Mouse (Mus musculus) neural tube, embryonic 15.5 days (tissue): ENCODE data around the gene Nfia. TPM values are rescaled to one million over a fixed set of nuclear protein-coding genes. Genes with fewer than 3 reads are reported as not detected.
A peak's percentile ranks its signal among the peaks of the same experiment; 100 is the strongest.

Experiments
- ATAC-seq: fragments of 200-750 bp; cut with Nextera tagmentation; 2 replicates; pipeline ENCODE4 v1.8.0; 2017; ENCODE audit warnings: mild to moderate bottlenecking, moderate TSS enrichment, moderate library complexity; ENCODE audit not compliant: low FRiP score
- H3K27ac ChIP-seq: fragments of 300-500 bp; sonication (generic); replicated peaks from 2 replicates; pipeline ENCODE4 v1.5.1; 2015; ENCODE audit warnings: mild to moderate bottlenecking, inconsistent platforms
- H3K27me3 ChIP-seq: fragments of 300-500 bp; sonication (generic); replicated peaks from 2 replicates; pipeline ENCODE4 v1.6.1; 2015; ENCODE audit warnings: inconsistent platforms
- H3K36me3 ChIP-seq: fragments of 300-500 bp; sonication (generic); 2 replicates; pipeline ENCODE4 v1.6.1; 2015; ENCODE audit warnings: inconsistent platforms
- H3K4me1 ChIP-seq: fragments of 300-500 bp; sonication (generic); 2 replicates; pipeline ENCODE4 v1.6.1; 2015; ENCODE audit warnings: inconsistent platforms
- H3K4me2 ChIP-seq: fragments of 300-500 bp; sonication (generic); 2 replicates; pipeline ENCODE4 v1.6.1; 2015; ENCODE audit warnings: inconsistent platforms, mild to moderate bottlenecking, moderate library complexity
- H3K4me3 ChIP-seq: fragments of 300-500 bp; sonication (generic); replicated peaks from 2 replicates; pipeline ENCODE4 v1.5.1; 2015; ENCODE audit warnings: mild to moderate bottlenecking, inconsistent platforms
- H3K9ac ChIP-seq: fragments of 300-500 bp; sonication (generic); replicated peaks from 2 replicates; pipeline ENCODE4 v1.6.1; 2015; ENCODE audit warnings: mild to moderate bottlenecking, inconsistent platforms
- H3K9me3 ChIP-seq: fragments of 300-500 bp; sonication (generic); replicated peaks from 2 replicates; pipeline ENCODE4 v1.6.1; 2016; ENCODE audit warnings: inconsistent platforms
- WGBS: fragments of 180-500 bp; shearing (Covaris S2); methylation state at CpG from one replicate; pipeline ENCODE4 v1.1.7; 2015; ENCODE audit warnings: mixed read lengths; 5-methylcytosine and 5-hydroxymethylcytosine counted together
- polyA plus RNA-seq: library from polyadenylated mRNA; unstranded; fragments of >200 nt; fragmentation: Nextera tagmentation; extraction: Ambion mirVana; gene quantifications from 2 replicates; pipeline ENCODE4 v1.2.1, GENCODE M21; 2015

Nfia gene
- polyA plus RNA-seq, 1 experiment from 2014 or later: 36.0 TPM

GRCm38 (mm10) chr4:97767516-97767915 lies 5.0 kb upstream of the Nfia start:
- H3K27ac ChIP-seq: no peak overlapping the region
- H3K4me3 ChIP-seq: no peak overlapping the region

GRCm38 (mm10) chr4:97769861-97770260 lies 2.7 kb upstream of the Nfia start:
- no CpG with 5 or more reads among the region's 1 CpGs for WGBS
- Histone ChIP-seq H3K9ac (no peak overlapping the region), H3K36me3 (no peaks in the 10 kb centered on the region)

More at GRCm38 (mm10) chr4:97767516-97767915, 5.0 kb upstream of the Nfia start:
- Histone ChIP-seq H3K9me3 (no peaks in the 10 kb centered on the region), H3K27me3 (no peaks in the 10 kb centered on the region), H3K9ac (no peak overlapping the region), H3K36me3 (no peaks in the 10 kb centered on the region), H3K4me1 (peaks cover 5% of the 10 kb centered on the region; the same call in 1 of the 2 replicates), H3K4me2 (no peak overlapping the region)
- 94% methylated on average over 5 of the region's 5 CpGs for WGBS
- ATAC-seq: no peak

GRCm38 (mm10) chr4:97771426-97771825 lies 1.1 kb upstream of the Nfia start:
- Histone ChIP-seq H3K27me3 (peaks cover 4% of the 10 kb centered on the region), H3K4me1 (peaks cover 29% of the 10 kb centered on the region), H3K27ac (peak overlapping the region; percentile 87), H3K36me3 (no peaks in the 10 kb centered on the region), H3K4me2 (peak overlapping the region; percentile 70), H3K9ac (peak overlapping the region; percentile 47), H3K4me3 (peak overlapping the region; percentile 53), H3K9me3 (no peaks in the 10 kb centered on the region)
- 13% methylated on average over 5 of the region's 5 CpGs for WGBS
- no peak; the same call in 1 of the 2 replicates for ATAC-seq

More at GRCm38 (mm10) chr4:97769861-97770260, 2.7 kb upstream of the Nfia start:
- no peaks in the 10 kb centered on the region for H3K9me3 ChIP-seq
- peaks cover 16% of the 10 kb centered on the region for H3K4me1 ChIP-seq
- no peak for ATAC-seq
- H3K4me2 ChIP-seq: no peak overlapping the region
- H3K27me3 ChIP-seq: peaks cover under 1% of the 10 kb centered on the region; the same call in 1 of the 2 replicates
- H3K4me3 ChIP-seq: no peak overlapping the region
- H3K27ac ChIP-seq: no peak overlapping the region

GRCm38 (mm10) chr4:97772084-97772484 lies 450 bp upstream of the Nfia start:
- peak; percentile 93 for ATAC-seq
- peaks cover 35% of the 10 kb centered on the region for H3K4me1 ChIP-seq
- peak overlapping the region; percentile 70 for H3K4me2 ChIP-seq
- peak overlapping the region; percentile 87 for H3K27ac ChIP-seq
- WGBS: under 1% methylated on average over 25 of the region's 25 CpGs
- peak overlapping the region; percentile 53 for H3K4me3 ChIP-seq
- peak overlapping the region; percentile 47 for H3K9ac ChIP-seq
- H3K9me3 ChIP-seq: no peaks in the 10 kb centered on the region
- H3K27me3 ChIP-seq: peaks cover 4% of the 10 kb centered on the region
- H3K36me3 ChIP-seq: no peaks in the 10 kb centered on the region

- Histone ChIP-seq H3K9me3 (no peaks in the 10 kb centered on the region), H3K9ac (peak overlapping the region; percentile 47), H3K36me3 (no peaks in the 10 kb centered on the region), H3K4me2 (peak overlapping the region; percentile 70), H3K27ac (peak overlapping the region; percentile 87), H3K27me3 (peaks cover 4% of the 10 kb centered on the region), H3K4me3 (peak overlapping the region; percentile 53), H3K4me1 (peaks cover 35% of the 10 kb centered on the region)
- WGBS: under 1% methylated on average over 14 of the region's 14 CpGs
- peak; percentile 70 for ATAC-seq
Observed at GRCm38 (mm10) chr4:97773110-97773593, 618 bp downstream of the Nfia start.

GRCm38 (mm10) chr4:97773791-97774190 lies 1.3 kb downstream of the Nfia start:
- WGBS: 42% methylated on average over 2 of the region's 2 CpGs

GRCm38 (mm10) chr4:97774446-97774950 lies 2.0 kb downstream of the Nfia start:
- H3K4me1 ChIP-seq: peaks cover 35% of the 10 kb centered on the region
- H3K9ac ChIP-seq: no peak overlapping the region
- no peaks in the 10 kb centered on the region for H3K36me3 ChIP-seq
- no peaks in the 10 kb centered on the region for H3K9me3 ChIP-seq
- H3K27ac ChIP-seq: peak overlapping the region; percentile 79
- H3K4me2 ChIP-seq: peak overlapping the region; percentile 65
- no peak for ATAC-seq
- WGBS: 23% methylated on average over 4 of the region's 4 CpGs
- peaks cover 4% of the 10 kb centered on the region for H3K27me3 ChIP-seq
- H3K4me3 ChIP-seq: peak overlapping the region; percentile 21

More at GRCm38 (mm10) chr4:97773791-97774190, 1.3 kb downstream of the Nfia start:
- Histone ChIP-seq H3K27me3 (peaks cover 4% of the 10 kb centered on the region), H3K36me3 (no peaks in the 10 kb centered on the region), H3K9ac (0 out of 2 replicates have a peak overlapping the region, but pooled peaks have one; percentile 11), H3K27ac (peak overlapping the region; percentile 68), H3K4me1 (peaks cover 35% of the 10 kb centered on the region), H3K4me3 (peak overlapping the region; percentile 53), H3K4me2 (peak overlapping the region; percentile 70), H3K9me3 (no peaks in the 10 kb centered on the region)
- ATAC-seq: no peak

GRCm38 (mm10) chr4:97775059-97775458 lies 2.5 kb downstream of the Nfia start:
- Histone ChIP-seq H3K36me3 (no peaks in the 10 kb centered on the region), H3K4me3 (peak overlapping the region; percentile 21), H3K9ac (no peak overlapping the region), H3K27me3 (peaks cover 4% of the 10 kb centered on the region), H3K4me2 (peak overlapping the region; percentile 65), H3K27ac (peak overlapping the region; percentile 79), H3K4me1 (peaks cover 37% of the 10 kb centered on the region), H3K9me3 (no peaks in the 10 kb centered on the region)
- under 1% methylated on average over 13 of the region's 13 CpGs for WGBS
- ATAC-seq: no peak

GRCm38 (mm10) chr4:97775494-97776265 lies 3.1 kb downstream of the Nfia start:
- no peak for ATAC-seq
- Histone ChIP-seq H3K9ac (0 out of 2 replicates have a peak overlapping the region, but pooled peaks have one; percentile 22), H3K4me1 (peaks cover 38% of the 10 kb centered on the region), H3K36me3 (no peaks in the 10 kb centered on the region), H3K4me2 (peak overlapping the region; percentile 65), H3K9me3 (no peaks in the 10 kb centered on the region), H3K27me3 (peaks cover 4% of the 10 kb centered on the region), H3K4me3 (peak overlapping the region; percentile 21), H3K27ac (peak overlapping the region; percentile 86)
- under 1% methylated on average over 20 of the region's 20 CpGs for WGBS

- peaks cover 4% of the 10 kb centered on the region for H3K27me3 ChIP-seq
- peak overlapping the region; percentile 75 for H3K9ac ChIP-seq
- ATAC-seq: no peak
- peaks cover 36% of the 10 kb centered on the region for H3K4me1 ChIP-seq
- H3K4me3 ChIP-seq: peak overlapping the region; percentile 78
- H3K4me2 ChIP-seq: peak overlapping the region; percentile 65
- H3K36me3 ChIP-seq: no peaks in the 10 kb centered on the region
- under 1% methylated on average over 10 of the region's 10 CpGs for WGBS
- no peaks in the 10 kb centered on the region for H3K9me3 ChIP-seq
- H3K27ac ChIP-seq: peak overlapping the region; percentile 86
Observed at GRCm38 (mm10) chr4:97776388-97777080, 4.0 kb downstream of the Nfia start.

- H3K9ac ChIP-seq: peak overlapping the region; percentile 75
- H3K9me3 ChIP-seq: no peaks in the 10 kb centered on the region
- peaks cover 4% of the 10 kb centered on the region for H3K27me3 ChIP-seq
- peak overlapping the region; percentile 78 for H3K4me3 ChIP-seq
- peaks cover 33% of the 10 kb centered on the region for H3K4me1 ChIP-seq
- under 1% methylated on average over 47 of the region's 77 CpGs for WGBS
- no peaks in the 10 kb centered on the region for H3K36me3 ChIP-seq
- ATAC-seq: peak; percentile 42
- peak overlapping the region; percentile 86 for H3K27ac ChIP-seq
- peak overlapping the region; percentile 65 for H3K4me2 ChIP-seq
Observed at GRCm38 (mm10) chr4:97777081-97777705, 4.7 kb downstream of the Nfia start.
